ENCODE assay signal across 1 mouse cellular context in the genomic region with DNA sequence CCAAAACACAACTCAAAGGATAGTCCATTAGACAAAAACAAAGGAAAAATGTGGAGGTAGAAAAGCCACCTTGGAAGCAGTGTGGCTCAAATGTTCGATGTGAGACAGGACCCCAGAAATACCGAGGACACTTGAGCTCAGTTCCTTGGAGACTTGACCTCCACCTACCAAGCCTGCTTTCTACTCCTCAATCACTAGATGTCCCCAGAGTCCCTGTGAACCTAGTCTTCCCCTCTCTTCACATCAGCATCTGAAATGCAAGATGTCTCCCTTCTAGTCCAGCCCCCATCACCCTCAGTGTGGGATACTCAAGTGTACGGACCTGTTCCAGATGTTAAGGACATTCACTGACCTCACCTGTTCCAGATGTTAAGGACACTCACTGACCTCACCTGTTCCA.
TF ChIP-seq lines count a peak whose summit lies in the region.

No protein-coding gene starts in this region.

TF ChIP-seq in C2C12, 6 proteins besides CTCF, POLR2A, EP300 and RAD21:
- TF ChIP-seq MAX (IDR thresholded peaks at IDR 0.05) (no peak), USF1 (IDR thresholded peaks at IDR 0.05; ENCODE audit: low read depth) (no peak), FOSL1 (IDR thresholded peaks at IDR 0.05; ENCODE audit: insufficient read depth, low read length, poor library complexity, severe bottlenecking) (no peak), CEBPB (IDR thresholded peaks at IDR 0.05; ENCODE audit: low read depth) (no peak), MYOG (IDR thresholded peaks at IDR 0.05; ENCODE audit: control insufficient read depth, extremely low read depth, insufficient read length) (no peak), MYOD1 (IDR thresholded peaks at IDR 0.05; ENCODE audit: control insufficient read depth, insufficient read length, low read depth) (no peak)
